Mouse (Mus musculus) liver, adult 2 months (tissue): ENCODE measurements around the gene Tmem237.
A peak's percentile ranks its signal among the peaks of the same experiment; 100 is the strongest.

Experiments
- CTCF ChIP-seq: fragments of 200-500 bp; IDR thresholded peaks from 2 replicates; pipeline ENCODE4 v1.5.1; 2011; ENCODE audit warnings: low read depth, low read length, control low read depth
- POLR2A ChIP-seq: fragments of 200-500 bp; IDR thresholded peaks from 2 replicates; pipeline ENCODE4 v1.6.1; 2011; ENCODE audit warnings: low read length, control low read depth; ENCODE audit not compliant: insufficient read depth; ENCODE audit errors: extremely low read depth

DNA sequence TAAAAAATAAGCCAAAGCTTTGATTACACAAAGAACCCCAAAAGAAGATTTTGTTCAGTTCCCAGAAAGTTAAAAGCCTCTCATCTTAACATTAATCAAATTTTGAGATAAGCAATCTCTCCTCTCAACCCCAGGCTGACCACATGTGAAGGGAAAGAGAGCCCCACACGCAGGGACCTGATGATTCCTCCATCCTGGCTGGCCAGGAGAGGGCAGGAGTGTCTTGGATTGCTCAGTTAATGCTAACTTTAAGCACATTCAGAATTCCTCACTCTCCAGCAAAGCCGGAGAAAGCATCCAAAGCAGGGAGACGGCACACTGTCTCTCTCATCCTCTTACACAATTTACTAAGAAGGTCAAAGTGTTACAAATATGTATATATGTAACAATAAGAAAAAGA, 52.2 kb downstream of the Tmem237 start:
- TF ChIP-seq CTCF (peak; percentile 68), POLR2A (no peak)
